Mouse (Mus musculus) liver, embryonic 14.5 days (tissue): Measurements from ENCODE around the gene Rpl5. TPM values are rescaled to one million over a fixed set of nuclear protein-coding genes. Genes with fewer than 3 reads are reported as not detected.
A peak's percentile ranks its signal among the peaks of the same experiment; 100 is the strongest.

Source experiments
- ATAC-seq: fragments of 200-750 bp; cut with Nextera tagmentation; 2 replicates; pipeline ENCODE4 v1.8.0; 2017; ENCODE audit warnings: moderate number of reproducible peaks, mild to moderate bottlenecking, moderate library complexity; ENCODE audit not compliant: insufficient read depth
- DNase-seq, 3 experiments: peaks; one replicate each; pipeline ENCODE4 v3.0.0-alpha.2; 2012 to 2013; ENCODE audit warnings: low read depth in 3 of 3, low spot score in 3 of 3
- H3K27ac ChIP-seq: fragments of 300-500 bp; sonication (generic); 2 replicates; pipeline ENCODE4 v1.5.1; 2014; ENCODE audit warnings: moderate library complexity, mild to moderate bottlenecking, control low read depth, inconsistent platforms
- H3K27me3 ChIP-seq: fragments of 300-500 bp; sonication (generic); 2 replicates; pipeline ENCODE4 v1.6.1; 2014; ENCODE audit warnings: mild to moderate bottlenecking, low read length, moderate library complexity; ENCODE audit not compliant: control insufficient read depth, insufficient read depth
- H3K36me3 ChIP-seq: fragments of 300-500 bp; sonication (generic); replicated peaks from 2 replicates; pipeline ENCODE4 v1.6.1; 2014; ENCODE audit warnings: low read depth; ENCODE audit not compliant: control insufficient read depth, insufficient read depth
- H3K4me1 ChIP-seq, 2 experiments: fragments of 200-500 bp in 1 of 2; fragments of 300-500 bp in 1 of 2; sonication (generic) in 1 of 2; replicated peaks; 2 replicates each; pipeline ENCODE4 v1.6.1; 2012 to 2014; ENCODE audit warnings: antibody characterized with exemption in 1 of 2, inconsistent platforms in 1 of 2, low read length in 1 of 2; ENCODE audit not compliant: control insufficient read depth in 2 of 2, insufficient read depth in 2 of 2
- H3K4me2 ChIP-seq: fragments of 300-500 bp; sonication (generic); 2 replicates; pipeline ENCODE4 v1.6.1; 2014; ENCODE audit warnings: low read depth, mild to moderate bottlenecking, control low read depth, moderate library complexity
- H3K4me3 ChIP-seq, 2 experiments: fragments of 200-500 bp in 1 of 2; fragments of 300-500 bp in 1 of 2; sonication (generic) in 1 of 2; 2 replicates each; pipeline ENCODE4 v1.5.1; 2012 to 2014; ENCODE audit warnings: low read depth in 2 of 2, low read length in 2 of 2, mild to moderate bottlenecking in 2 of 2, control low read depth in 1 of 2, inconsistent platforms in 1 of 2, moderate library complexity in 1 of 2; ENCODE audit not compliant: insufficient read depth in 1 of 2
- H3K9ac ChIP-seq: fragments of 300-500 bp; sonication (generic); replicated peaks from 2 replicates; pipeline ENCODE4 v1.6.1; 2014; ENCODE audit warnings: mild to moderate bottlenecking, control low read depth, moderate library complexity
- H3K9me3 ChIP-seq: fragments of 300-500 bp; sonication (generic); 2 replicates; pipeline ENCODE4 v1.6.1; 2016; ENCODE audit warnings: low read length, mixed read lengths; ENCODE audit not compliant: control insufficient read depth
- CTCF ChIP-seq: IDR thresholded peaks from 2 replicates; pipeline ENCODE4 v1.5.1; 2016; ENCODE audit warnings: antibody characterized with exemption, low read depth, control low read depth
- EP300 ChIP-seq: IDR thresholded peaks from 2 replicates; pipeline ENCODE4 v1.6.1; 2016; ENCODE audit warnings: antibody characterized with exemption, low read depth
- WGBS: fragments of 180-500 bp; shearing (Covaris S2); extraction: QIAGEN DNeasy Blood & Tissue Kit; methylation state at CpG from one replicate; pipeline ENCODE4 v1.1.7; 2014; ENCODE audit not compliant: insufficient replicate concordance; 5-methylcytosine and 5-hydroxymethylcytosine counted together
- polyA plus RNA-seq, 2 experiments: library from polyadenylated mRNA; depleted of rRNA in 1 of 2; stranded (reverse) in 1 of 2; unstranded in 1 of 2; fragments of >200 nt; fragmentation: Nextera tagmentation in 1 of 2; extraction: Ambion mirVana in 1 of 2; gene quantifications; 2 replicates each; pipeline versions ENCODE4 v1.2.1 to v1.2.3; 2012 to 2014

Rpl5 gene
- polyA plus RNA-seq, 2 experiments: 27.6 to 96.9 TPM

DNA sequence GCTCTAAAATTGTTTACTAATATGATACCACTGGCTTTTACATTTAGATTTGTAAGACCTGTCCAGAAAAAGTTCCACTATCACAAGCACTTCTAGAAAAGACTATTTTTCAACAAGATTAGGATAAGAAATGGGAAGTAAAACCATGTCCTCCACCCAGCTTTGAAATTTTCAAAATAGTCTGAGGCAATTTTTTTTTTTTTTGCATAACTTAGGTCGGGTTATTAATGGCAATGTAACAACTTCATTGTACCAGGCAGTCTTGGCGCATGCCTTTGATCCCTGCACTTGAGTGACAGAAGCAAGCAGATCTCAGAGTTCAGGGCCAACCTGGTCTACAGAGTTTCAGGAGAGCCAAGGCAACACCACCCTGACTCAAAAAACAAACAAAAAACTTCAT, 30.6 kb upstream of the Rpl5 start:
- DNase-seq (no peak), ATAC-seq (no peak)
- H3K36me3 ChIP-seq: peaks cover 24% of the 10 kb centered on the region
- no peaks in the 10 kb centered on the region for H3K27me3 ChIP-seq
- TF ChIP-seq CTCF: no peak
- no peak for TF ChIP-seq EP300
- peak overlapping the region; percentile 6 to 100; a peak in 3 of 4 replicates for H3K4me3 ChIP-seq
- peaks cover 53 to 60% of the 10 kb centered on the region in 2 experiments for H3K4me1 ChIP-seq
- H3K4me2 ChIP-seq: peak overlapping the region; percentile 97
- whole genome bisulfite sequencing: 37% methylated on average over 2 of the region's 2 CpGs
- no peak overlapping the region for H3K27ac ChIP-seq
- no peaks in the 10 kb centered on the region for H3K9me3 ChIP-seq
- H3K9ac ChIP-seq: no peak overlapping the region

- Histone ChIP-seq H3K4me1 (peaks cover 41 to 42% of the 10 kb centered on the region in 2 experiments), H3K27me3 (no peaks in the 10 kb centered on the region), H3K4me2 (peak overlapping the region; percentile 75), H3K9ac (peak overlapping the region; percentile 89), H3K27ac (peak overlapping the region; percentile 100), H3K9me3 (no peaks in the 10 kb centered on the region), H3K36me3 (peaks cover 20% of the 10 kb centered on the region), H3K4me3 (peak overlapping the region; percentile 91 to 97)
- 45% methylated on average over 6 of the region's 6 CpGs for WGBS
- DNase-seq (no peak), ATAC-seq (no peak)
- TF ChIP-seq EP300 (no peak), CTCF (no peak)
These were observed 27.0 kb upstream of the Rpl5 start for GRCm38 (mm10) chr5:107873330-107873729.

DNA sequence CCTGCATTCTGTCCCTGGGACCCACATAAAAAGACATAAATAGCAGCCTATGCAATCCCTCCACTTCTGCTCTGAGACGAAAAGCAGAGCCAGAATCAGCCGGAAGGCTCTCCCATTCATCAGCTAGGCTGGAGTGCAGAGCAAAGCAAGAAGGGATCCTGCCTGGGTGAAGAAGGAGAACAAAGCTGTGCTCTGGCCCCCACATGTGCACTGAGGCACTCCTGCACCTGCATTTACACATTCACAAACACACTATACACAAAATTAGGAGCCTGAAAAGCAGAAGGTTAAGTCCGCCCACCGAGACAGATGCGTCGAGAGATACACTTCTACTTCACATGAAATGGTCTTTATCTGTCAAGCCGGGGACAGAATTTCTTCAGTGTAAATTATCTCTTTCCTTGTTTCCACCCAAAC, 26.4 kb upstream of the Rpl5 start:
- peak overlapping the region; percentile 89 for H3K9ac ChIP-seq
- H3K4me2 ChIP-seq: peak overlapping the region; percentile 75
- H3K4me1 ChIP-seq: peaks cover 41 to 45% of the 10 kb centered on the region in 2 experiments
- DNase-seq (peak; percentile 83 to 87 (median 83)), ATAC-seq (peak; percentile 69)
- H3K27me3 ChIP-seq: no peaks in the 10 kb centered on the region
- H3K4me3 ChIP-seq: peak overlapping the region; percentile 91 to 97
- TF ChIP-seq CTCF: no peak
- peak; percentile 88 for TF ChIP-seq EP300
- H3K27ac ChIP-seq: peak overlapping the region; percentile 100
- H3K9me3 ChIP-seq: no peaks in the 10 kb centered on the region
- 12% methylated on average over 7 of the region's 7 CpGs for WGBS
- H3K36me3 ChIP-seq: peaks cover 20% of the 10 kb centered on the region

DNA sequence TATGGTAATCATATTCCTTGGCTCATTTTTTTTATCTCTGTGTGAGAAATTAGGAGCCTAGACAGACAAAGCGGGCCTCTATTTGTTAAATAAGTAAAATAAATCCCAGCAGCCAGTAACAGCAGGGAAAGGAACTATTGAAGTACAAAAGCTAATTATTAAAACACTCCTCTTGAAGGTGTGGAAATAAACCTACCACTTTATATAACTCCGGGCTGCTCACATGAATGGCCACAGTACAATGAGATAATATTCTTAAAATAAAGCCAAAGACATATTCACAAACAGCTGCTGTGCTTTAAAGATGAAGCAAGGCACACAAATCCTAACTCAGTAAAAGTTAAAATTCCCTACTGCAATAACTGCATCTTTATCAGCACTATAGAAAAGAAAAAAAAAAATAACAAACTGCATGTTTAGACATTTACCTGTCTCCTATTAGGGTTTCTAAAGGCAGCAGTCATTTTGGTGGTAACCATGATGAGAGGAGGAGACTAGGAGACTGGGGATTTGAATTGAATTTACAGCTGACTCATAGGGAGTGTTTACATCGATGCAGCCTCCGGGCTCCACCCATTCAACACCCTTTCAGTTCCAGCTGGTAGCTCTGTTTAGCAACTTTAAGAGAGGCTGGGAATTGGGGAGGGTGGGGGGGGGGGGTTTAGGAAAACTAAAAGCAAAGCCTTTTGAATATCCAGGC, 25.6 kb upstream of the Rpl5 start, which contains the start of gene Evi5:
Gene Evi5, minus strand, starts transcription at position 547 of the 700 bp plus-strand sequence.
- 22% methylated on average over 4 of the region's 4 CpGs for WGBS
- DNase-seq (peak; percentile 79 to 85 (median 82)), ATAC-seq (peak; percentile 86)
- Histone ChIP-seq H3K9ac (peak within 1 kb of the TSS; percentile 89), H3K4me1 (peaks cover 41 to 44% of the 10 kb centered on the region in 2 experiments), H3K27ac (peak within 1 kb of the TSS; percentile 100), H3K27me3 (no peaks in the 10 kb centered on the region), H3K9me3 (no peaks in the 10 kb centered on the region), H3K4me3 (peak within 1 kb of the TSS; percentile 91 to 97), H3K4me2 (peak within 1 kb of the TSS; percentile 75), H3K36me3 (peaks cover 20% of the 10 kb centered on the region)
- TF ChIP-seq CTCF (no peak), EP300 (peak; percentile 56)

- Histone ChIP-seq H3K27ac (peak overlapping the region; percentile 100), H3K4me1 (peaks cover 39 to 40% of the 10 kb centered on the region in 2 experiments), H3K27me3 (no peaks in the 10 kb centered on the region), H3K4me2 (peak overlapping the region; percentile 75), H3K9ac (peak overlapping the region; percentile 64), H3K36me3 (peaks cover 20% of the 10 kb centered on the region), H3K4me3 (peak overlapping the region in 1 of 2 experiments; percentile 91; a peak in 1 of 4 replicates), H3K9me3 (no peaks in the 10 kb centered on the region)
- TF ChIP-seq EP300 (no peak), CTCF (no peak)
- peak; percentile 52 for ATAC-seq
- DNase-seq: no peak
These were observed 25.1 kb upstream of the Rpl5 start for GRCm38 (mm10) chr5:107875261-107875611.
